Mouse (Mus musculus) CH12.LX (cell line): ENCODE results near the gene Ffar1. TPM values are rescaled to one million over a fixed set of nuclear protein-coding genes. Genes with fewer than 3 reads are reported as not detected.

Experiments used
- DNase-seq: peaks from one replicate; pipeline ENCODE4 v3.0.0-alpha.2; 2013; ENCODE audit errors: extremely low read depth
- H3K27ac ChIP-seq: 2 replicates; pipeline ENCODE4 v1.5.1; 2012; ENCODE audit warnings: low read depth, mild to moderate bottlenecking, control low read depth, moderate library complexity; ENCODE audit not compliant: insufficient read depth
- H3K27me3 ChIP-seq: replicated peaks from 2 replicates; pipeline ENCODE3; 2012; ENCODE audit warnings: inconsistent platforms
- H3K36me3 ChIP-seq, 2 experiments: replicated peaks in 1 of 2; 2 replicates each; pipeline versions ENCODE3 to v1.6.1; 2012; ENCODE audit warnings: inconsistent platforms in 1 of 2, low read length in 1 of 2, mild to moderate bottlenecking in 1 of 2, mixed read lengths in 1 of 2, moderate library complexity in 1 of 2; ENCODE audit not compliant: control insufficient read depth in 1 of 2, insufficient read depth in 1 of 2
- H3K4me1 ChIP-seq, 2 experiments: 2 replicates each; pipeline ENCODE4 v1.6.1; 2012; ENCODE audit warnings: inconsistent platforms in 1 of 2, moderate library complexity in 1 of 2; ENCODE audit not compliant: insufficient read depth in 2 of 2, control insufficient read depth in 1 of 2
- H3K4me2 ChIP-seq: 2 replicates; pipeline ENCODE4 v1.6.1; 2012; ENCODE audit warnings: low read depth, mild to moderate bottlenecking, control low read depth; ENCODE audit not compliant: poor library complexity, insufficient read depth, severe bottlenecking
- H3K4me3 ChIP-seq, 3 experiments: fragments of 150-350 bp in 1 of 3; sonication (generic) in 1 of 3; replicated peaks in 1 of 3; 2 replicates each; pipeline versions ENCODE3 to v1.5.1; 2011 to 2012; ENCODE audit warnings: low read depth in 2 of 3, low read length in 2 of 3, mild to moderate bottlenecking in 2 of 3, moderate library complexity in 2 of 3, control low read depth in 1 of 3, improper control_type of control experiment in 1 of 3, inconsistent platforms in 1 of 3, mixed read lengths in 1 of 3; ENCODE audit not compliant: poor library complexity in 1 of 3
- H3K79me2 ChIP-seq: replicated peaks from 2 replicates; pipeline ENCODE4 v1.6.1; 2012; ENCODE audit warnings: mild to moderate bottlenecking, moderate library complexity; ENCODE audit not compliant: control insufficient read depth, poor library complexity, insufficient read depth, severe bottlenecking; ENCODE audit errors: extremely low read depth
- H3K9ac ChIP-seq: 2 replicates; pipeline ENCODE4 v1.6.1; 2012; ENCODE audit warnings: low read depth, mild to moderate bottlenecking, control low read depth, moderate library complexity; ENCODE audit not compliant: insufficient read depth
- H3K9me3 ChIP-seq: replicated peaks from 2 replicates; pipeline ENCODE3; 2012; ENCODE audit warnings: low read length, inconsistent platforms, mixed read lengths
- CHD1 ChIP-seq: IDR thresholded peaks from 2 replicates; pipeline ENCODE4 v1.6.1; 2012; ENCODE audit warnings: low read depth, low read length, improper control_type of control experiment, inconsistent platforms
- CHD2 ChIP-seq: IDR thresholded peaks from 2 replicates; pipeline ENCODE4 v1.6.1; 2011; ENCODE audit warnings: low read length, improper control_type of control experiment
- E2F4 ChIP-seq: IDR thresholded peaks from 2 replicates; pipeline ENCODE4 v1.6.1; 2011; ENCODE audit warnings: low read depth, low read length, improper control_type of control experiment; ENCODE audit not compliant: insufficient replicate concordance
- ELF1 ChIP-seq: IDR thresholded peaks from 2 replicates; pipeline ENCODE4 v1.6.1; 2014; ENCODE audit warnings: low read depth, mild to moderate bottlenecking, inconsistent platforms, low read length, improper control_type of control experiment
- GABPA ChIP-seq: IDR thresholded peaks from 2 replicates; pipeline ENCODE4 v1.6.1; 2012; ENCODE audit warnings: low read depth, low read length, improper control_type of control experiment, inconsistent platforms; ENCODE audit not compliant: insufficient replicate concordance
- MAX ChIP-seq: IDR thresholded peaks from 2 replicates; pipeline ENCODE4 v1.6.1; 2011; ENCODE audit warnings: low read length, improper control_type of control experiment
- MAZ ChIP-seq: IDR thresholded peaks from 2 replicates; pipeline ENCODE4 v1.6.1; 2012; ENCODE audit warnings: low read depth, mild to moderate bottlenecking, inconsistent platforms, low read length, improper control_type of control experiment, moderate library complexity
- MEF2A ChIP-seq: IDR thresholded peaks from 2 replicates; pipeline ENCODE4 v1.6.1; 2014; ENCODE audit warnings: low read depth, mild to moderate bottlenecking, inconsistent platforms, low read length, improper control_type of control experiment, borderline replicate concordance
- PAX5 ChIP-seq: IDR thresholded peaks from 2 replicates; pipeline ENCODE4 v1.6.1; 2012; ENCODE audit warnings: low read length, inconsistent platforms, mixed read lengths
- POLR2A ChIP-seq: IDR thresholded peaks from 2 replicates; pipeline ENCODE4 v1.6.1; 2011; ENCODE audit warnings: low read depth, mild to moderate bottlenecking, improper control_type of control experiment, low read length
- RAD21 ChIP-seq: IDR thresholded peaks from 2 replicates; pipeline ENCODE4 v1.6.1; 2011; ENCODE audit warnings: low read depth, mild to moderate bottlenecking, low read length, improper control_type of control experiment, moderate library complexity
- RCOR1 ChIP-seq: conservative IDR thresholded peaks from 2 replicates; pipeline ENCODE4 v1.6.1; 2012; ENCODE audit warnings: low read depth, mild to moderate bottlenecking, inconsistent platforms, low read length, improper control_type of control experiment
- SIN3A ChIP-seq: IDR thresholded peaks from 2 replicates; pipeline ENCODE4 v1.6.1; 2012; ENCODE audit warnings: low read length, improper control_type of control experiment, inconsistent platforms
- SMC3 ChIP-seq: IDR thresholded peaks from 2 replicates; pipeline ENCODE4 v1.6.1; 2011; ENCODE audit warnings: low read depth, low read length, improper control_type of control experiment
- TCF12 ChIP-seq: IDR thresholded peaks from 2 replicates; pipeline ENCODE4 v1.6.1; 2014; ENCODE audit warnings: low read depth, mild to moderate bottlenecking, inconsistent platforms, low read length, improper control_type of control experiment
- USF1 ChIP-seq: IDR thresholded peaks from 2 replicates; pipeline ENCODE4 v1.6.1; 2014; ENCODE audit warnings: low read depth, mild to moderate bottlenecking, inconsistent platforms, low read length, improper control_type of control experiment
- ZKSCAN1 ChIP-seq: IDR thresholded peaks from 2 replicates; pipeline ENCODE4 v1.6.1; 2012; ENCODE audit warnings: low read depth, inconsistent platforms, low read length, improper control_type of control experiment, borderline replicate concordance
- ZNF384 ChIP-seq: IDR thresholded peaks from 2 replicates; pipeline ENCODE4 v1.6.1; 2012; ENCODE audit warnings: low read depth, low read length, improper control_type of control experiment, inconsistent platforms
- dilution Hi-C: fragments of 300-500 bp; cut with MboI; formaldehyde crosslinking; loops from 2 replicates; pipeline ENCODE4 v1.14.3; 2020; ENCODE audit warnings: low sequenced_read_pairs; ENCODE audit not compliant: extremely low pct_unique_long_range_greater_than_20kb, extremely low pct_ligation_motif_present
- in situ Hi-C: fragments of 300-500 bp; cut with MboI; formaldehyde crosslinking; loops from 3 replicates; pipeline ENCODE4 v1.14.3; 2019; ENCODE audit warnings: low sequenced_read_pairs, low pct_ligation_motif_present, low pct_unique_long_range_greater_than_20kb, mixed read lengths
- polyA plus RNA-seq: library from polyadenylated mRNA; unstranded; fragments of >175 nt; gene quantifications from 2 replicates; pipeline ENCODE4 v1.2.1, GENCODE M21; 2012; ENCODE audit warnings: low read depth; ENCODE audit not compliant: insufficient read length
- total RNA-seq, 2 experiments: library from RNA; depleted of rRNA; stranded (reverse); fragments of 300-350 nt in 1 of 2; fragments of >200 nt in 1 of 2; gene quantifications; 2 replicates each; pipeline ENCODE4 v1.2.3; 2012 to 2014

The Ffar1 gene
- total and polyA plus RNA-seq, 3 experiments: 0.34 to 17.2 (median 1.2) TPM

- Histone ChIP-seq H3K4me3 (no peak overlapping the region), H3K27me3 (no peaks in the 10 kb centered on the region), H3K9me3 (peaks cover 7% of the 10 kb centered on the region), H3K36me3 (no peaks in the 10 kb centered on the region), H3K4me2 (no peak overlapping the region), H3K4me1 (peaks cover 0 to 6% of the 10 kb centered on the region in 2 experiments; a peak in 2 of 4 replicates), H3K79me2 (no peaks in the 10 kb centered on the region), H3K9ac (no peak overlapping the region), H3K27ac (no peak overlapping the region)
- dilution Hi-C loops: no loop called here
- no peak for DNase-seq
- TF ChIP-seq CHD2 (no peak), CHD1 (no peak), RCOR1 (no peak), GABPA (no peak), TCF12 (no peak), E2F4 (no peak), ZKSCAN1 (no peak), RAD21 (no peak), SMC3 (no peak), ZNF384 (no peak), SIN3A (no peak), POLR2A (no peak), MAX (no peak), MAZ (no peak), PAX5 (no peak), USF1 (no peak)
- in situ Hi-C loops: no loop called here
Measured at GRCm38 (mm10) chr7:30812291-30812807, 49.0 kb downstream of the Ffar1 start.

GRCm38 (mm10) chr7:30811757-30812290 lies 49.5 kb downstream of the Ffar1 start:
- in situ Hi-C loops (no loop called here), dilution Hi-C loops (no loop called here)
- Histone ChIP-seq H3K9me3 (peaks cover 7% of the 10 kb centered on the region), H3K27ac (no peak overlapping the region)
- no peak for TF ChIP-seq MEF2A
- TF ChIP-seq ELF1: no peak
- TF ChIP-seq, all 38 proteins: peak for 0
- no peak overlapping the region for H3K9ac ChIP-seq
- DNase-seq: no peak
- H3K4me2 ChIP-seq: no peak overlapping the region
- H3K36me3 ChIP-seq: no peaks in the 10 kb centered on the region
- H3K4me1 ChIP-seq: peaks cover 0 to 6% of the 10 kb centered on the region in 2 experiments; a peak in 2 of 4 replicates
- no peaks in the 10 kb centered on the region for H3K79me2 ChIP-seq
- H3K4me3 ChIP-seq: no peak overlapping the region
- no peaks in the 10 kb centered on the region for H3K27me3 ChIP-seq
